Mouse (Mus musculus) intestine, postnatal 0 days (tissue): Measurements from ENCODE around the gene Jph4. TPM values are rescaled to one million over a fixed set of nuclear protein-coding genes. Genes with fewer than 3 reads are reported as not detected.
A peak's percentile ranks its signal among the peaks of the same experiment; 100 is the strongest.

Source experiments
- ATAC-seq: fragments of 200-750 bp; cut with Nextera tagmentation; 2 replicates; pipeline ENCODE4 v1.8.0; 2017; ENCODE audit warnings: mild to moderate bottlenecking, moderate TSS enrichment, moderate library complexity
- H3K27ac ChIP-seq: fragments of 300-500 bp; sonication (generic); 2 replicates; pipeline ENCODE4 v1.5.1; 2014; ENCODE audit warnings: mild to moderate bottlenecking, low read depth, low read length, moderate library complexity
- H3K27me3 ChIP-seq: fragments of 300-500 bp; sonication (generic); replicated peaks from 2 replicates; pipeline ENCODE4 v1.6.1; 2014; ENCODE audit warnings: low read length, mixed read lengths; ENCODE audit not compliant: control insufficient read depth, insufficient read depth
- H3K36me3 ChIP-seq: fragments of 300-500 bp; sonication (generic); 2 replicates; pipeline ENCODE4 v1.6.1; 2014; ENCODE audit warnings: mild to moderate bottlenecking, moderate library complexity; ENCODE audit not compliant: control insufficient read depth, insufficient read depth
- H3K4me1 ChIP-seq: fragments of 300-500 bp; sonication (generic); replicated peaks from 2 replicates; pipeline ENCODE4 v1.6.1; 2014; ENCODE audit warnings: antibody characterized with exemption, low read length, mixed read lengths; ENCODE audit not compliant: control insufficient read depth, insufficient read depth
- H3K4me2 ChIP-seq: fragments of 300-500 bp; sonication (generic); replicated peaks from 2 replicates; pipeline ENCODE4 v1.6.1; 2014; ENCODE audit warnings: low read depth, mild to moderate bottlenecking, moderate library complexity
- H3K4me3 ChIP-seq: fragments of 300-500 bp; sonication (generic); 2 replicates; pipeline ENCODE4 v1.5.1; 2014; ENCODE audit warnings: low read depth, low read length
- H3K9ac ChIP-seq: fragments of 300-500 bp; sonication (generic); 2 replicates; pipeline ENCODE4 v1.6.1; 2014; ENCODE audit warnings: mild to moderate bottlenecking, low read depth, low read length
- H3K9me3 ChIP-seq: fragments of 300-500 bp; sonication (generic); 2 replicates; pipeline ENCODE4 v1.6.1; 2016; ENCODE audit warnings: mixed run types; ENCODE audit not compliant: control insufficient read depth
- CTCF ChIP-seq: sonication (generic); IDR thresholded peaks from 2 replicates; pipeline ENCODE4 v1.5.1; 2016; ENCODE audit warnings: low read depth, mild to moderate bottlenecking, control low read depth, antibody characterized with exemption, moderate library complexity
- WGBS: fragments of 180-500 bp; shearing (Covaris S2); extraction: QIAGEN DNeasy Blood & Tissue Kit; methylation state at CpG from one replicate; pipeline ENCODE4 v1.1.7; 2014; 5-methylcytosine and 5-hydroxymethylcytosine counted together
- polyA plus RNA-seq: library from polyadenylated mRNA; unstranded; fragments of >200 nt; fragmentation: Nextera tagmentation; extraction: Ambion mirVana; gene quantifications from 2 replicates; pipeline ENCODE4 v1.2.1, GENCODE M21; 2015

The Jph4 gene
- polyA plus RNA-seq, 1 experiment from 2014 or later = 0.90 TPM

GRCm38 (mm10) chr14:55108202-55108870, 8.4 kb downstream of the Jph4 start:
- no peak for ATAC-seq
- 23% methylated on average over 9 of the region's 9 CpGs for WGBS
- peaks cover 13% of the 10 kb centered on the region; the same call in 1 of the 2 replicates for H3K4me1 ChIP-seq
- H3K9ac ChIP-seq = no peak overlapping the region
- H3K27ac ChIP-seq = no peak overlapping the region
- H3K9me3 ChIP-seq = no peaks in the 10 kb centered on the region
- H3K27me3 ChIP-seq = peaks cover 5% of the 10 kb centered on the region; the same call in 1 of the 2 replicates
- H3K4me2 ChIP-seq = peak overlapping the region; percentile 17
- peak; percentile 40 for TF ChIP-seq CTCF
- no peak overlapping the region for H3K4me3 ChIP-seq
- peaks cover 11% of the 10 kb centered on the region for H3K36me3 ChIP-seq

- Histone ChIP-seq H3K4me1 (peaks cover 13% of the 10 kb centered on the region; the same call in 1 of the 2 replicates), H3K4me2 (no peak overlapping the region), H3K36me3 (peaks cover 23% of the 10 kb centered on the region), H3K9me3 (no peaks in the 10 kb centered on the region), H3K27ac (no peak overlapping the region), H3K9ac (no peak overlapping the region), H3K4me3 (no peak overlapping the region), H3K27me3 (no peaks in the 10 kb centered on the region)
- TF ChIP-seq CTCF = no peak
- 75% methylated on average over 8 of the region's 8 CpGs for whole genome bisulfite sequencing
- ATAC-seq = no peak
These were observed 9.7 kb downstream of the Jph4 start for GRCm38 (mm10) chr14:55106990-55107389.

GRCm38 (mm10) chr14:55105836-55106809, 10.6 kb downstream of the Jph4 start, which contains the start of gene Ap1g2:
Ap1g2 (minus strand) TSS chr14:55106593.
- Histone ChIP-seq H3K27me3 (no peaks in the 10 kb centered on the region), H3K4me2 (peak within 1 kb of the TSS; percentile 83), H3K36me3 (peaks cover 25% of the 10 kb centered on the region), H3K9ac (peak within 1 kb of the TSS; percentile 57), H3K4me3 (peak within 1 kb of the TSS; percentile 60), H3K4me1 (peaks cover 13% of the 10 kb centered on the region; the same call in 1 of the 2 replicates), H3K27ac (peak within 1 kb of the TSS; percentile 89), H3K9me3 (no peaks in the 10 kb centered on the region)
- peak; percentile 85 for ATAC-seq
- peak; percentile 55 for TF ChIP-seq CTCF
- WGBS = under 1% methylated on average over 39 of the region's 39 CpGs

GRCm38 (mm10) chr14:55105386-55105785, 11.3 kb downstream of the Jph4 start:
- Histone ChIP-seq H3K36me3 (peaks cover 32% of the 10 kb centered on the region), H3K4me2 (peak overlapping the region; percentile 83), H3K4me3 (peak overlapping the region; percentile 60), H3K4me1 (peaks cover 13% of the 10 kb centered on the region; the same call in 1 of the 2 replicates), H3K27ac (no peak overlapping the region), H3K27me3 (no peaks in the 10 kb centered on the region), H3K9ac (peak overlapping the region; percentile 57), H3K9me3 (no peaks in the 10 kb centered on the region)
- no peak for ATAC-seq
- WGBS = 10% methylated on average over 7 of the region's 7 CpGs
- TF ChIP-seq CTCF = no peak

DNA sequence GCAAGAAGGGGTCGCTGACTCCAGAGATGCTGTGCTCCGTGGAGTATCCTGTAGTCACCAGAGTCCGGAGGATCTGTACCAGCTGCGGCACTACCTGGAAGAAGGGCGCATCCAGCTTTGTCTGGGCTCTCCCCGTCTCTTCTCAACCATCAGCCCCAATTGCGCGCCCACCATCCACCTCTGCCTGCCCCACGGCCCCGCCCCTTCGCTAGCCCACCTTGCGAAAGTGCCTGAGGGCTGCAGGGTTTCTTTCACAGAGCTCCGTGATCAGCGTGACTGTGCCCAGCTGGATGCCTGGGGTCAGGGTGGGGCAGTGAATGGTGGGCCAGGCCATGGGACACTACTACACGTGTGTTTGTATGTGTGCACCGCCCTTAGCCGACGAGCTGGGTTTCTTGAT, 12.4 kb downstream of the Jph4 start:
- Histone ChIP-seq H3K27ac (no peak overlapping the region), H3K9ac (no peak overlapping the region), H3K4me1 (peaks cover 13% of the 10 kb centered on the region; the same call in 1 of the 2 replicates), H3K36me3 (peaks cover 41% of the 10 kb centered on the region), H3K4me3 (no peak overlapping the region), H3K4me2 (no peak overlapping the region), H3K9me3 (no peaks in the 10 kb centered on the region), H3K27me3 (no peaks in the 10 kb centered on the region)
- ATAC-seq = no peak
- TF ChIP-seq CTCF = no peak
- 90% methylated on average over 18 of the region's 18 CpGs for WGBS

GRCm38 (mm10) chr14:55102253-55102785, 14.4 kb downstream of the Jph4 start:
- no peak overlapping the region for H3K9ac ChIP-seq
- H3K9me3 ChIP-seq = no peaks in the 10 kb centered on the region
- H3K4me2 ChIP-seq = no peak overlapping the region
- peaks cover 53% of the 10 kb centered on the region for H3K36me3 ChIP-seq
- WGBS = 84% methylated on average over 15 of the region's 15 CpGs
- no peak for TF ChIP-seq CTCF
- H3K27ac ChIP-seq = no peak overlapping the region
- no peaks in the 10 kb centered on the region for H3K27me3 ChIP-seq
- H3K4me3 ChIP-seq = no peak overlapping the region
- peaks cover 6% of the 10 kb centered on the region; the same call in 1 of the 2 replicates for H3K4me1 ChIP-seq
- no peak for ATAC-seq
